In the genomic region with DNA sequence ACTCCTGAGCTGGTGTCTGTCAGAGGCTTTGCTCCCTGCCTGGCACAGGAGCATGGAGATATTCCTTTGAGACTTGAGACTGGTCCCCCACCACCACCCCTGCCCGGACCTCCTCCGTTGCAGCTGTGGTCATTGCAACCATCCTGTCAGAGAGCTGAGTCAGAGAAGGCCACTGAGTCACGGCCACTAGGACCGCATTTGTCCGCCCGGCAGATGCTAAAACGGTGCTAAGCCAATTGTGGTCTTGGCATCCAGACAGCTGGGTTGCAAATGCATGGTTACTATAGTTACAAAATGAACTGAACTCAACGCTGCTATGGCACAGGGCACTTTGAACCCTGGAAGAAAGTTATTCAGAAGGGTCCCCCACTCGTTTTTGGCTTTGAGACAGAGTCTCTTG, we compare ENCODE assay signal across 15 mouse cellular contexts. TPM values are rescaled to one million over a fixed set of nuclear protein-coding genes. Genes with fewer than 3 reads are reported as not detected.
DNase-seq lines count a peak whose midpoint lies in the region; ATAC-seq and TF ChIP-seq lines count a peak whose summit lies in the region.
"Had no signal": no experiment of that assay in that cellular context is flagged by ENCODE, and none has a peak within 500 bp of the region (broad histone marks: within the 10 kb centered on the region; RNA-seq: fewer than 3 reads in every experiment).

No protein-coding gene starts in this region.

- TF ChIP-seq POLR2A in myocyte (IDR thresholded peaks at IDR 0.05; ENCODE audit: insufficient read length, low read depth), result peak; percentile 15

- peak overlapping the region; percentile 11; the same call in 1 of the 2 replicates for H3K9ac ChIP-seq in lung, embryonic 16.5 days (ENCODE audit: low read length)
- H3K9ac ChIP-seq in forebrain, embryonic 16.5 days (replicated peaks; ENCODE audit: low read depth, low read length), result no peak overlapping the region
- H3K9ac ChIP-seq: embryonic facial prominence, embryonic 15.5 days had no signal

- no peak for DNase-seq in frontal cortex, postnatal 14 days (ENCODE audit: low spot score in 2 of 2)
- DNase-seq in lung, postnatal 36 days, result no peak
- DNase-seq in NIH3T3 (ENCODE audit: low read depth), result peak; percentile 92
- DNase-seq in heart, postnatal 36 days, result no peak
- DNase-seq: gastrocnemius, postnatal 10 days; thymus, adult 18-20 months had no signal

- WGBS in lung, embryonic 16.5 days, result 63% methylated on average over 9 of the region's 9 CpGs
- WGBS in forebrain, embryonic 16.5 days, result 71% methylated on average over 9 of the region's 9 CpGs

- H3ac ChIP-seq in myocyte (ENCODE audit: control insufficient read depth, insufficient read length), result no peak overlapping the region

- no peak overlapping the region for H3K4me3 ChIP-seq in lung, embryonic 16.5 days (ENCODE audit: low read length)
- peak overlapping the region; percentile 26 for H3K4me3 ChIP-seq in myocyte
- H3K4me3 ChIP-seq in forebrain, embryonic 16.5 days (replicated peaks; ENCODE audit: low read length), result no peak overlapping the region
- H3K4me3 ChIP-seq: embryonic facial prominence, embryonic 15.5 days; hindbrain, embryonic 10.5 days had no signal

- 0 out of 2 replicates have a peak, but pooled peaks have one; percentile 8 for ATAC-seq in frontal cortex, adult (ENCODE audit: low TSS enrichment)
- ATAC-seq in lung, embryonic 16.5 days (ENCODE audit: low read depth), result no peak
- ATAC-seq in forebrain, embryonic 16.5 days, result no peak
- ATAC-seq: forebrain, embryonic 14.5 days had no signal

- H3K9me3 ChIP-seq in lung, embryonic 16.5 days (ENCODE audit: control insufficient read depth, low read length), result peaks cover 4% of the 10 kb centered on the region; the same call in 1 of the 2 replicates
- H3K9me3 ChIP-seq in forebrain, embryonic 16.5 days (ENCODE audit: control insufficient read depth, low read length), result no peaks in the 10 kb centered on the region
- H3K9me3 ChIP-seq: embryonic facial prominence, embryonic 15.5 days had no signal

- H3K4me1 ChIP-seq in lung, embryonic 16.5 days (replicated peaks; ENCODE audit: control insufficient read depth, insufficient read depth, low read length), result peaks cover 28% of the 10 kb centered on the region
- no peaks in the 10 kb centered on the region for H3K4me1 ChIP-seq in forebrain, embryonic 16.5 days (replicated peaks; ENCODE audit: control insufficient read depth, insufficient read depth, low read length)

- H3K4me2 ChIP-seq in lung, embryonic 16.5 days (ENCODE audit: low read depth, low read length), result peak overlapping the region; percentile 10
- peak overlapping the region; percentile 75 for H3K4me2 ChIP-seq in myocyte (ENCODE audit: low read depth)
- H3K4me2 ChIP-seq in forebrain, embryonic 16.5 days (ENCODE audit: low read length), result no peak overlapping the region
- H3K4me2 ChIP-seq: embryonic facial prominence, embryonic 15.5 days; heart, embryonic 11.5 days; liver, embryonic 11.5 days had no signal

- peak overlapping the region; percentile 68 for H3K27ac ChIP-seq in lung, embryonic 16.5 days (ENCODE audit: low read length)
- no peak overlapping the region for H3K27ac ChIP-seq in forebrain, embryonic 16.5 days (ENCODE audit: low read length)
- H3K27ac ChIP-seq: embryonic facial prominence, embryonic 15.5 days; hindbrain, embryonic 10.5 days had no signal

- H3K27me3 ChIP-seq in lung, embryonic 16.5 days (ENCODE audit: control insufficient read depth, insufficient read depth, low read depth, low read length), result no peaks in the 10 kb centered on the region
- H3K27me3 ChIP-seq in myocyte (ENCODE audit: control insufficient read depth, insufficient read depth, insufficient read length), result no peaks in the 10 kb centered on the region
- no peaks in the 10 kb centered on the region for H3K27me3 ChIP-seq in forebrain, embryonic 16.5 days (replicated peaks; ENCODE audit: control insufficient read depth, insufficient read depth, low read length)
- H3K27me3 ChIP-seq: embryonic facial prominence, embryonic 15.5 days had no signal

- intact Hi-C loops in heart, postnatal 36 days (cut with DNase I), result no loop called here

- H3K79me2 ChIP-seq in myocyte (ENCODE audit: control insufficient read depth, insufficient read depth), result no peaks in the 10 kb centered on the region

- no peaks in the 10 kb centered on the region for H3K36me3 ChIP-seq in lung, embryonic 16.5 days (ENCODE audit: control insufficient read depth, insufficient read depth, low read length)
- no peaks in the 10 kb centered on the region for H3K36me3 ChIP-seq in myocyte (ENCODE audit: control insufficient read depth, insufficient read depth)
- H3K36me3 ChIP-seq in forebrain, embryonic 16.5 days (ENCODE audit: control insufficient read depth, insufficient read depth), result no peaks in the 10 kb centered on the region
- H3K36me3 ChIP-seq: embryonic facial prominence, embryonic 15.5 days; hindbrain, embryonic 10.5 days had no signal

TF ChIP-seq in myocyte, 11 proteins besides CTCF, POLR2A, EP300 and RAD21:
- TF ChIP-seq MYOD1 (IDR thresholded peaks at IDR 0.05; ENCODE audit: control insufficient read depth in 1 of 3, insufficient read length in 2 of 3, low read depth in 2 of 3) (peak in 2 of 3 experiments; percentile 89 to 96), POLR2AphosphoS2 (IDR thresholded peaks at IDR 0.05; ENCODE audit: insufficient read length, low read depth) (no peak), REST (IDR thresholded peaks at IDR 0.05; ENCODE audit: insufficient read depth, insufficient read length) (no peak), TCF12 (IDR thresholded peaks at IDR 0.05; ENCODE audit: insufficient read depth, poor library complexity, severe bottlenecking) (peak; percentile 68), MAX (IDR thresholded peaks at IDR 0.05; ENCODE audit: low read depth) (no peak), MYOG (IDR thresholded peaks at IDR 0.05; ENCODE audit: control insufficient read depth in 1 of 3, insufficient read depth in 1 of 3, insufficient read length in 2 of 3, low read depth in 2 of 3) (peak; percentile 51 to 98 (median 95)), CEBPB (IDR thresholded peaks at IDR 0.05; ENCODE audit: insufficient read depth, poor library complexity, severe bottlenecking) (peak; percentile 80), TCF3 (IDR thresholded peaks at IDR 0.05; ENCODE audit: insufficient read length, low read depth) (peak; percentile 79), E2F4 (IDR thresholded peaks at IDR 0.05; ENCODE audit: insufficient read depth) (no peak), SRF (IDR thresholded peaks at IDR 0.05; ENCODE audit: control insufficient read depth, insufficient read length, low read depth) (no peak), USF1 (IDR thresholded peaks at IDR 0.05; ENCODE audit: low read depth) (no peak)

RNA-seq across cellular contexts. Expression of a gene that starts 12.2 kb away (rescaled TPM):
- polyA plus RNA-seq in lung, embryonic 16.5 days (2015; fragmentation: Nextera tagmentation; extraction: Ambion mirVana), result 4.9 and 6.5 TPM in 2 replicates
- 13.4 TPM for polyA plus RNA-seq in myocyte (2012; fragmentation: generic; extraction: Trizol)
- polyA plus RNA-seq in forebrain, embryonic 16.5 days (2015; fragmentation: Nextera tagmentation; extraction: Ambion mirVana), result 5.4 and 5.7 TPM in 2 replicates
- total RNA-seq in heart, postnatal 36 days (2021), result 1 to 10 TPM; 4.3 to 6.9 TPM

RNA-seq across cellular contexts. Expression of a gene that starts 52.9 kb away (rescaled TPM):
- 73.9 and 74.9 TPM in 2 replicates for polyA plus RNA-seq in lung, embryonic 16.5 days (2015; fragmentation: Nextera tagmentation; extraction: Ambion mirVana)
- 71.6 TPM for polyA plus RNA-seq in myocyte (2012; fragmentation: generic; extraction: Trizol)
- 65.0 and 69.3 TPM in 2 replicates for polyA plus RNA-seq in forebrain, embryonic 16.5 days (2015; fragmentation: Nextera tagmentation; extraction: Ambion mirVana)
- 10 to 100 TPM; 74.3 to 78.3 TPM for total RNA-seq in heart, postnatal 36 days (2021)

RNA-seq across cellular contexts. Expression of a gene that starts 53.1 kb away (rescaled TPM):
- polyA plus RNA-seq in lung, embryonic 16.5 days (2015; fragmentation: Nextera tagmentation; extraction: Ambion mirVana), result 132 and 140 TPM in 2 replicates
- polyA plus RNA-seq in myocyte (2012; fragmentation: generic; extraction: Trizol), result 47.7 TPM
- 124 and 136 TPM in 2 replicates for polyA plus RNA-seq in forebrain, embryonic 16.5 days (2015; fragmentation: Nextera tagmentation; extraction: Ambion mirVana)
- 10 to 100 TPM; 37.3 to 39.1 TPM for total RNA-seq in heart, postnatal 36 days (2021)
